Mouse (Mus musculus) myocyte (in vitro differentiated cells): Measurements from ENCODE around the gene OR5BS1P.
"Not testable (repeated sequence)": the region's sequence is repeated elsewhere in the genome, so short reads cannot be mapped to it uniquely, and the experiment has no call there.

ENCODE experiments used
- E2F4 ChIP-seq: IDR thresholded peaks from one replicate; pipeline ENCODE4 v1.6.1; 2011; ENCODE audit warnings: mild to moderate bottlenecking, control low read depth, moderate library complexity; ENCODE audit not compliant: insufficient read depth
- MAX ChIP-seq: IDR thresholded peaks from one replicate; pipeline ENCODE4 v1.6.1; 2011; ENCODE audit warnings: low read depth, mild to moderate bottlenecking, control low read depth
- MYOD1 ChIP-seq, 3 experiments: IDR thresholded peaks; one replicate each; pipeline ENCODE4 v1.6.1; 2011; ENCODE audit warnings: control low read depth in 2 of 3, low read depth in 2 of 3, mild to moderate bottlenecking in 2 of 3, moderate library complexity in 1 of 3; ENCODE audit not compliant: insufficient read length in 2 of 3, control insufficient read depth in 1 of 3
- MYOG ChIP-seq, 3 experiments: IDR thresholded peaks; one replicate each; pipeline ENCODE4 v1.6.1; 2011; ENCODE audit warnings: control low read depth in 2 of 3, low read depth in 2 of 3, mild to moderate bottlenecking in 2 of 3; ENCODE audit not compliant: insufficient read length in 2 of 3, control insufficient read depth in 1 of 3, insufficient read depth in 1 of 3
- POLR2A ChIP-seq: IDR thresholded peaks from one replicate; pipeline ENCODE4 v1.6.1; 2011; ENCODE audit warnings: low read depth, mild to moderate bottlenecking, control low read depth, moderate library complexity; ENCODE audit not compliant: insufficient read length
- POLR2AphosphoS2 ChIP-seq: IDR thresholded peaks from one replicate; pipeline ENCODE4 v1.6.1; 2011; ENCODE audit warnings: low read depth, control low read depth; ENCODE audit not compliant: insufficient read length

GRCm38 (mm10) chr15:98514845-98515244 is 45.1 kb downstream of the OR5BS1P start:
- TF ChIP-seq MYOG (IDR thresholded peaks at IDR 0.05; ENCODE audit: control insufficient read depth in 1 of 3, insufficient read depth in 1 of 3, insufficient read length in 2 of 3, low read depth in 2 of 3); MAX; POLR2A; MYOD1 (IDR thresholded peaks at IDR 0.05; ENCODE audit: control insufficient read depth in 1 of 3, insufficient read length in 2 of 3, low read depth in 2 of 3); POLR2AphosphoS2; E2F4: not testable (repeated sequence)
